Mouse (Mus musculus) lung, postnatal 0 days (tissue): ENCODE results near the gene Fam25c. TPM values are rescaled to one million over a fixed set of nuclear protein-coding genes. Genes with fewer than 3 reads are reported as not detected.
"Not testable (repeated sequence)": the region's sequence is repeated elsewhere in the genome, so short reads cannot be mapped to it uniquely, and the experiment has no call there.

ENCODE experiments used
- ATAC-seq: fragments of 200-750 bp; cut with Nextera tagmentation; 2 replicates; pipeline ENCODE4 v1.8.0; 2017; ENCODE audit warnings: moderate library complexity
- DNase-seq: peaks from one replicate; pipeline ENCODE4 v3.0.0-alpha.2; 2016; ENCODE audit warnings: low spot score
- H3K27ac ChIP-seq: fragments of 300-500 bp; sonication (generic); 2 replicates; pipeline ENCODE4 v1.5.1; 2014; ENCODE audit warnings: antibody characterized with exemption, mild to moderate bottlenecking, low read length, mixed read lengths
- H3K27me3 ChIP-seq: fragments of 300-500 bp; sonication (generic); replicated peaks from 2 replicates; pipeline ENCODE4 v1.6.1; 2014; ENCODE audit warnings: low read length, mixed read lengths; ENCODE audit not compliant: insufficient read depth
- H3K36me3 ChIP-seq: fragments of 300-500 bp; sonication (generic); 2 replicates; pipeline ENCODE4 v1.6.1; 2014; ENCODE audit warnings: low read length, mixed read lengths; ENCODE audit not compliant: insufficient read depth
- H3K4me1 ChIP-seq: fragments of 300-500 bp; sonication (generic); 2 replicates; pipeline ENCODE4 v1.6.1; 2014; ENCODE audit warnings: antibody characterized with exemption, low read depth, low read length, mixed read lengths; ENCODE audit not compliant: insufficient read depth
- H3K4me2 ChIP-seq: fragments of 300-500 bp; sonication (generic); replicated peaks from 2 replicates; pipeline ENCODE4 v1.6.1; 2014; ENCODE audit warnings: low read depth, mild to moderate bottlenecking, low read length, moderate library complexity, mixed read lengths
- H3K4me3 ChIP-seq: fragments of 300-500 bp; sonication (generic); 2 replicates; pipeline ENCODE4 v1.5.1; 2014; ENCODE audit warnings: low read depth, low read length
- H3K9ac ChIP-seq: fragments of 300-500 bp; sonication (generic); replicated peaks from 2 replicates; pipeline ENCODE4 v1.6.1; 2014; ENCODE audit warnings: low read depth, mild to moderate bottlenecking
- H3K9me3 ChIP-seq: fragments of 300-500 bp; sonication (generic); 2 replicates; pipeline ENCODE4 v1.6.1; 2016; ENCODE audit warnings: low read length, mixed read lengths
- CTCF ChIP-seq: IDR thresholded peaks from 2 replicates; pipeline ENCODE4 v1.5.1; 2016; ENCODE audit warnings: antibody characterized with exemption, mild to moderate bottlenecking
- EP300 ChIP-seq: IDR thresholded peaks from 2 replicates; pipeline ENCODE4 v1.6.1; 2016; ENCODE audit warnings: antibody characterized with exemption, mild to moderate bottlenecking, control low read depth
- WGBS: fragments of 180-500 bp; shearing (Covaris S2); extraction: QIAGEN DNeasy Blood & Tissue Kit; methylation state at CpG from one replicate; pipeline ENCODE4 v1.1.7; 2014; 5-methylcytosine and 5-hydroxymethylcytosine counted together
- polyA plus RNA-seq: library from polyadenylated mRNA; unstranded; fragments of >200 nt; fragmentation: Nextera tagmentation; extraction: Ambion mirVana; gene quantifications from 2 replicates; pipeline ENCODE4 v1.2.1, GENCODE M21; 2015

Gene Fam25c
- polyA plus RNA-seq, 1 experiment from 2014 or later: 0.45 TPM

DNA sequence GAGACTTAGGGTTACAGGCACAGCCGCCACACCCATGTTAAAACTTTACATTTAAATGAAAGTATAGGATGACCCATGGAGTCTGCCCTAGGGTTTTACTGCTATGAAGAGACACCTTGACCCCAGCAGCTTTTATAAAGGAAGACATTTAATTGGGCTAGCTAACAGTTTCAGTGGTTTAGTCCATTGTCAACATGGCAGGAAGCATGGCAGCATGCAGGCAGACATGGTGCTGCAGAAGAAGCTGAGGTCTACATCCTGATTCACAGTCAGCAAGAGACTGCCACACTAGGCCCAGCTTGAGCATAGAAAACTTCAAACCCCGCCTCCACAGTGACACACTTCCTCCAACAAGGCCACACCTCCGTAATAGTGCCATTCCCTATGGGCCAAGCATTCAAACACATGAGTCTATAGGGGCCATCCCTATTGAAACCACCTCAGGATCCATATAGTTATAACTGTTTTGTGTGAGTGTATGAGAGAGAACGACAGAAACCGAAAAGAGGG, 31.6 kb downstream of the Fam25c start:
- H3K4me3 ChIP-seq: no peak overlapping the region
- ATAC-seq (no peak), DNase-seq (no peak)
- no peak overlapping the region for H3K4me2 ChIP-seq
- no peaks in the 10 kb centered on the region for H3K27me3 ChIP-seq
- TF ChIP-seq CTCF: no peak
- no peak for TF ChIP-seq EP300
- H3K9me3 ChIP-seq: no peaks in the 10 kb centered on the region
- peaks cover 14% of the 10 kb centered on the region for H3K36me3 ChIP-seq
- WGBS: 93% methylated on average over 5 of the region's 5 CpGs
- H3K4me1 ChIP-seq: no peaks in the 10 kb centered on the region
- H3K9ac ChIP-seq: no peak overlapping the region
- H3K27ac ChIP-seq: no peak overlapping the region

DNA sequence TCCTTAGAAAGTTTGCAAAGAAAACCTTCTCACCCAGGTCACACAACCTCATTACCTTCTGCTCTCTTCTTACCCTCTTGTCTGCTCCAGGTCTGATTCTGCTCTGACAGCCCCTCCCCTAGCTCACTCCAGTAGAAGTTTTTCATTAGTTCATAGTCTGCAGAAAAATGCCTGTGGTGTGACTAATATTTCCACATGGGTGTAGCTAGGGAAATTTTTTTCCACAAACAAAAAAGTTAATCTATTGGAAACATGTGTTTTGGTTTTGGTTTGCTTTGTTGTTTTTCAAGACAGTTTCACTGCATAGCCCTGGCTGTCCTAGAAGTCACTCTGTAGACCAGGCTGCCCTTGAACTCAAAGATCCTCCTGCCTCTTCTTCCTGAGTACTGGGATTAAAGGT, 37.1 kb downstream of the Fam25c start:
- H3K4me2 ChIP-seq: no peak overlapping the region
- no peaks in the 10 kb centered on the region for H3K9me3 ChIP-seq
- no peak overlapping the region for H3K9ac ChIP-seq
- ATAC-seq: peak; percentile 43; the same call in 1 of the 2 replicates
- no peak for DNase-seq
- H3K36me3 ChIP-seq: no peaks in the 10 kb centered on the region
- H3K27ac ChIP-seq: no peak overlapping the region
- H3K27me3 ChIP-seq: no peaks in the 10 kb centered on the region
- no peak overlapping the region for H3K4me3 ChIP-seq
- TF ChIP-seq EP300: no peak
- no peak for TF ChIP-seq CTCF
- peaks cover 5% of the 10 kb centered on the region; the same call in 1 of the 2 replicates for H3K4me1 ChIP-seq

DNA sequence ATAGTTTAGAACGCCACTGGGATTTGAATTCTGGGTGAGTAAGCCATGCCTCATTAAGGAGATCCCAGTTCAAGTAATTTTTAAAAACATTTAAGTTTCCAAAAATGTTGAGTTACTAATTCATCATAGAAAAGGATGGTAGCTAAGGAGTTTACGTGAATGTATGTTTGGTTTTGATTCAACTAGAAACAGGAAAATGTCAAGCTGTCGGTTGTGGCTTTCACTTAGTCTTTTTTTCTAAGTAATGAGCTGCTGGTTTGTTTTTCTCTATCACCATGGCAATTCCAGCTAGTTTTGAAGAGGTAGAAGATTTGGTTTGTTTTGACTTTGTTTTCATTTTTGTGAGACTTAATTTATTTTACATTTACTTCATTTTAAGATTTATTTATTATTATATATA, 37.8 kb downstream of the Fam25c start:
- WGBS: 70% methylated on average over 3 of the region's 3 CpGs
- no peak for DNase-seq
- Histone ChIP-seq H3K9ac (no peak overlapping the region), H3K9me3 (no peaks in the 10 kb centered on the region), H3K4me3 (no peak overlapping the region), H3K4me1 (peaks cover 5% of the 10 kb centered on the region; the same call in 1 of the 2 replicates), H3K36me3 (no peaks in the 10 kb centered on the region), H3K4me2 (no peak overlapping the region), H3K27me3 (no peaks in the 10 kb centered on the region), H3K27ac (no peak overlapping the region)
- no peak for TF ChIP-seq CTCF
- ATAC-seq: no peak

DNA sequence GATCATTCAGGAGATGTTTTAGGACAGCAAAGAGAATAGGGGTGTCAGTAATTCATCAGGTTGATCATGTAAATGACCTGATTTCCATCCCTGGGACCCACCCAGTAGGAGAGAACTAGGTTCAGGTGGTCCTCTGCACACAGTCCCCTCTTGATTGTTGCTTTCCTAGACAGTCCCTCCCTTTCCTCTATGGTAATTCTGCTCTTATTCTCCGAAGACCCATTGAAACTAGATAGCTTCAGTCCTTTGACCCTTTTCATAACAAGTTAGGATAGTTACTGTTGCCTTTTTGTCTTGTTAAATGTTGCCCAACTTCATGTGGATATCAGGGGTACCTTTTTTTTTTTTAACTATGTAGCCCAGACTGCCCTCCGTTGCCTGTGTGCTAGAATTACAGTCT, 38.9 kb downstream of the Fam25c start:
- TF ChIP-seq EP300 (no peak), CTCF (no peak)
- H3K27me3 ChIP-seq: no peaks in the 10 kb centered on the region
- H3K9ac ChIP-seq: no peak overlapping the region
- no peaks in the 10 kb centered on the region for H3K36me3 ChIP-seq
- peaks cover 5% of the 10 kb centered on the region; the same call in 1 of the 2 replicates for H3K4me1 ChIP-seq
- no peak overlapping the region for H3K4me3 ChIP-seq
- no peak overlapping the region for H3K4me2 ChIP-seq
- DNase-seq (no peak), ATAC-seq (no peak)
- no peak overlapping the region for H3K27ac ChIP-seq
- no peaks in the 10 kb centered on the region for H3K9me3 ChIP-seq
- WGBS: 95% methylated on average over 2 of the region's 2 CpGs

DNA sequence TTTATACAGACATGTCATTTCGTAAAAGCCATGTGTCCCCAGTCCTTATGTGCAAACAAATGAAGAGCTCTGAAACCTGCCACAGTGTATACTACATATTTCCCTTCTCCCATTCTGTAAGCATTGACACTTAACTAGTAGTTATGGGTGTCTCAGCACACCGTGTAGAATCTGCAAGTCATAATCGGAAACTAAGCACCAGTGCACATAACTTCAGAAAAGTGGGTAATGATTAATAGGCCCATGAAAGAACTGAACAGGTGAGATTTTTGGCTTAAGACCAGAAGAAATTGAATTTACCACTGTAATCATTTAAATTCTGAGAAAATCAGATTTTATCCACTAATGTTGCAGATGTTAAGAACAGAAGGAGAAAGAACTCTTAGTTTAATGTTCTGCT, 40.4 kb downstream of the Fam25c start:
- Histone ChIP-seq H3K36me3 (no peaks in the 10 kb centered on the region), H3K4me3 (no peak overlapping the region), H3K27ac (no peak overlapping the region), H3K27me3 (no peaks in the 10 kb centered on the region), H3K9me3 (no peaks in the 10 kb centered on the region), H3K4me1 (peaks cover 5% of the 10 kb centered on the region; the same call in 1 of the 2 replicates), H3K4me2 (no peak overlapping the region), H3K9ac (no peak overlapping the region)
- DNase-seq: peak; percentile 31
- WGBS: 38% methylated on average over 3 of the region's 3 CpGs
- ATAC-seq: no peak
- no peak for TF ChIP-seq CTCF
- no peak for TF ChIP-seq EP300

DNA sequence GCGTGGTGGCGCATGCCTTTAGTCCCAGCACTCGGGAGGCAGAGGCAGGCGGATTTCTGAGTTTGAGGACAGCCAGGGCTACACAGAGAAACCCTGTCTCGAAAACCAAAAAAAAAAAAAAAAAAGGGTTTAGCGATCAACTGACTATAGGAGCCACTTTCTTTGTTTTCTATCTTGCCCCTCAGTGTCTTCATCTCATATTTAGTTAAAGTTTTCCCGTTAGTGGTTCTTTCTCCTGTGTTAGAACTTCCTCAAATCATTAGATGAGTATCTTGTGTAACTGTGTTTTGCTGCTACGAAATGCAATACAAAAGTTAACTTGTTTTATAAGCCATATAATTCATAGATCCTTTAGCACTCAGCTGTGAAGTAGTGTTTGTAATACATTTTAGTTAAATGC, 40.9 kb downstream of the Fam25c start:
- not testable (repeated sequence) for H3K9ac ChIP-seq, H3K36me3 ChIP-seq, ATAC-seq, H3K27ac ChIP-seq, H3K4me1 ChIP-seq, H3K4me3 ChIP-seq, DNase-seq, H3K27me3 ChIP-seq, H3K4me2 ChIP-seq, H3K9me3 ChIP-seq
- 79% methylated on average over 8 of the region's 8 CpGs for WGBS

DNA sequence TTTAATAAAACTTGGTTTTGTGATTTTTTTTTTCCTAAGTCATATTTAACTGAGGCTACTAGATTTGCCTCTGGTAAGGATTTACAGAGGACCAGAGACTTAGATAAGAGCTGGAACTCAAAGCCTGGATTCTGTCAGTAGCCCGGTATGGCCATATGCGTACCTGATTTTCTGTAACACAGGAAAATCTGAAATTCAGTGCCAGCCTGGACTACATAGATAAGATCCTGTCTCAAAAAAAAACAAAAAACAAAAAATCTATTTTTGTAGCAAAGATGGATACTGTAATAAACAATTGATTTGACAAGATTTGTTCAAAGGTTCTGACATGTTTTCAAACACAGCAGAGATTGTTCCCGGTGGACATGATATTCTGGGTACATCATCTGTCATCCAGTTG, 41.6 kb downstream of the Fam25c start:
- H3K9me3 ChIP-seq: no peaks in the 10 kb centered on the region
- H3K36me3 ChIP-seq: no peaks in the 10 kb centered on the region
- H3K4me2 ChIP-seq: no peak overlapping the region
- H3K27me3 ChIP-seq: no peaks in the 10 kb centered on the region
- H3K4me1 ChIP-seq: peaks cover 5% of the 10 kb centered on the region; the same call in 1 of the 2 replicates
- DNase-seq (no peak), ATAC-seq (no peak)
- no peak overlapping the region for H3K27ac ChIP-seq
- TF ChIP-seq CTCF (no peak), EP300 (no peak)
- H3K4me3 ChIP-seq: no peak overlapping the region
- H3K9ac ChIP-seq: no peak overlapping the region
- WGBS: 60% methylated on average over 3 of the region's 3 CpGs
